Mouse (Mus musculus): ENCODE measurements around the gene Sympk.

DNA sequence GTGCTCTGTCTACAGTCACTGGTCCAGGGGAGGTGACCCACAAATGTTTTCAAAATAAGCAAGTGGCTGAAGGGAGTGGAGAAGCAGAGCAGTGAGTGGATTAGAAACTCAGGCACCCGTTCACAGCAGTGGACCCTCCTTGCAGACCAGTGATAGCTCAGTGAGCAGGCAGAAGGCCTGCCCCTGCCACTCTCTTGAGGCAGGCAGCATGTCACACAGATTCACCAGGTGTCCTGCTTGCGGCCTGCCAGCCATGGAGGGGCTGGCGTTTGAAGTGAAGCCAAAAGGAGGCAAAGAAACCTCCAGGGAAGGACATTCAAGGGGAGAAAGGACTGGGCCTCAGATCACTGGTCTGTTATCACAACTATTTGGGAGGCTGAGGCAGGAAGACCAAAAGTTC is 54.6 kb downstream of the Sympk start:
- TF ChIP-seq GATA1 (IDR thresholded peaks at IDR 0.05; ENCODE audit: low read length): no peak
- TF ChIP-seq TAL1 (IDR thresholded peaks at IDR 0.05; ENCODE audit: low read length): no peak

Measured in erythroblast, embryonic 14.5 days (primary cell).